Mouse (Mus musculus): Measurements from ENCODE around the gene A330070K13Rik. TPM values are rescaled to one million over a fixed set of nuclear protein-coding genes. Genes with fewer than 3 reads are reported as not detected.

A330070K13Rik gene
- not detected for total RNA-seq (2021)
- long read RNA-seq, experiment 1: 0 reads
- long read RNA-seq, experiment 2: 0 reads

GRCm38 (mm10) chr5:130384222-130384912 lies at the start of gene A330070K13Rik:
Gene A330070K13Rik, minus strand, starts transcription at chr5:130384631.
- DNase-seq: no peak
- intact Hi-C loops (cut with DNase I): no loop called here

- DNase-seq: no peak
- intact Hi-C loops (cut with DNase I): no loop called here
Observed at GRCm38 (mm10) chr5:130411516-130411915, 27.1 kb upstream of the A330070K13Rik start.

- DNase-seq: no peak
- intact Hi-C loops (cut with DNase I): no loop called here
Observed at GRCm38 (mm10) chr5:130409706-130410105, 25.3 kb upstream of the A330070K13Rik start.

- intact Hi-C loops (cut with DNase I): loop anchor here (1.0 kb wide), 1 partner anchor 448 kb away; no protein-coding TSS in a partner anchor
- DNase-seq: peak; percentile 18 to 42
Observed at GRCm38 (mm10) chr5:130405201-130405600, 20.8 kb upstream of the A330070K13Rik start.

- intact Hi-C loops (cut with DNase I): no loop called here
- DNase-seq: no peak
Observed at GRCm38 (mm10) chr5:130400136-130400917, 15.9 kb upstream of the A330070K13Rik start.

GRCm38 (mm10) chr5:130395142-130395541 lies 10.7 kb upstream of the A330070K13Rik start:
- intact Hi-C loops (cut with DNase I): no loop called here
- no peak for DNase-seq

- no peak for DNase-seq
- intact Hi-C loops (cut with DNase I): no loop called here
Observed at GRCm38 (mm10) chr5:130394386-130394785, 10.0 kb upstream of the A330070K13Rik start.

GRCm38 (mm10) chr5:130393618-130394355 lies 9.4 kb upstream of the A330070K13Rik start:
- intact Hi-C loops (cut with DNase I): no loop called here
- no peak for DNase-seq

GRCm38 (mm10) chr5:130386418-130386817 lies 2.0 kb upstream of the A330070K13Rik start:
- DNase-seq: no peak
- intact Hi-C loops (cut with DNase I): no loop called here

- intact Hi-C loops (cut with DNase I): no loop called here
- no peak for DNase-seq
Observed at GRCm38 (mm10) chr5:130375411-130375810, 9.0 kb downstream of the A330070K13Rik start.

GRCm38 (mm10) chr5:130369237-130369636 lies 15.2 kb downstream of the A330070K13Rik start, which contains the start of gene Caln1:
Gene Caln1, plus strand, starts transcription at chr5:130369455.
- intact Hi-C loops (cut with DNase I): no loop called here
- no peak for DNase-seq

- intact Hi-C loops (cut with DNase I): no loop called here
- no peak for DNase-seq
Observed at GRCm38 (mm10) chr5:130368236-130368635, 16.2 kb downstream of the A330070K13Rik start.

- no peak for DNase-seq
- intact Hi-C loops (cut with DNase I): no loop called here
Observed at GRCm38 (mm10) chr5:130363773-130364172, 20.7 kb downstream of the A330070K13Rik start.

GRCm38 (mm10) chr5:130363111-130363510 lies 21.3 kb downstream of the A330070K13Rik start:
- intact Hi-C loops (cut with DNase I): no loop called here
- no peak for DNase-seq

GRCm38 (mm10) chr5:130355223-130355622 lies 29.2 kb downstream of the A330070K13Rik start:
- DNase-seq: no peak
- intact Hi-C loops (cut with DNase I): no loop called here

- no peak for DNase-seq
- intact Hi-C loops (cut with DNase I): no loop called here
Observed at GRCm38 (mm10) chr5:130345871-130346270, 38.6 kb downstream of the A330070K13Rik start.

GRCm38 (mm10) chr5:130344999-130345398 lies 39.4 kb downstream of the A330070K13Rik start:
- intact Hi-C loops (cut with DNase I): no loop called here

GRCm38 (mm10) chr5:130340656-130341055 lies 43.8 kb downstream of the A330070K13Rik start:
- intact Hi-C loops (cut with DNase I): no loop called here
- no peak for DNase-seq

More at GRCm38 (mm10) chr5:130344999-130345398, 39.4 kb downstream of the A330070K13Rik start:
- no peak for DNase-seq

- intact Hi-C loops (cut with DNase I): no loop called here
Observed at GRCm38 (mm10) chr5:130335462-130335861, 49.0 kb downstream of the A330070K13Rik start.

GRCm38 (mm10) chr5:130333971-130334370 lies 50.5 kb downstream of the A330070K13Rik start:
- intact Hi-C loops (cut with DNase I): no loop called here
- DNase-seq: no peak

More at GRCm38 (mm10) chr5:130335462-130335861, 49.0 kb downstream of the A330070K13Rik start:
- no peak for DNase-seq

- no peak for DNase-seq
- intact Hi-C loops (cut with DNase I): no loop called here
Observed at GRCm38 (mm10) chr5:130333566-130333965, 50.9 kb downstream of the A330070K13Rik start.
